In the genomic region with DNA sequence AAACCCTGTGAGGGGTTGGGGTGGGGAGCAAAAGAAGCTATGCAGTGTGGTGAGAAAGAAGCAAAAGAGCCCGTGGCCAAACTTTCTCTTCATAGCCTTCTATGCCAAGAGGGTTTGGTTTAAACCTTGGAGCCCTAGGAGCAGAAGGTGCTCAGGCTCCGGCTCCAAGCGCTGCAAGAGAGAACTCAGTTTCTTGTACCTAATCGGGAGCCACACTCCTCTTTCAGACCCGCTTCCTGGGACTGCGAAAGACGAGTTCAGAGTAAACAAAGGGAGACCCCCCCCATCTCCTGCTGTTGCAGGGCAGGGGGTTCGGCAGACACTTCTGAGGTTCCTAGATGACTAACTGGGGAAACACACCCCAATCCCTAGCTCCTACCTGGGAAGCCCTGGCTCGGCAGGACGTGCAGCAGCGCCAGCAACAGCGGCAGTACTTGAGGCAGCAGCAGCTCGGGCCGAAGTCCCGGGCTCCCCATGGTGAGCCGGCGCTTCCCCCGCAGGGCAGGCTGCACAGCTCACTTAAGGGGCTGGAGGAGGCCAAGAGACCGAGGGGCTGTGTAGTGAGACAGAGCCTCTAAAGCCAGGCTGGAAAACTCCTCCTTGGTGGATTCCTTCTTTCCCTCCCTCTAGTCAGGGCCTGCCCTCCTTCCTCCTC, we compare ENCODE assay signal across 8 mouse cellular contexts. TPM values are rescaled to one million over a fixed set of nuclear protein-coding genes. Genes with fewer than 3 reads are reported as not detected.
DNase-seq lines count a peak whose midpoint lies in the region; ATAC-seq and TF ChIP-seq lines count a peak whose summit lies in the region.

TSS of gene Srpx (minus strand) at position 645 of the 655 bp plus-strand sequence.

- no peak for DNase-seq in lung, adult 2 months
- DNase-seq in lung, postnatal 14 days, result no peak
- peak; percentile 15 for DNase-seq in forebrain, embryonic 10.5 days (ENCODE audit: extremely low spot score, low spot score)
- DNase-seq in right cerebral cortex, adult 18-20 months, result no peak
- no peak for DNase-seq in layer of hippocampus, postnatal 36 days

- 0 out of 2 replicates have a peak within 1 kb of the TSS, but pooled peaks have one; percentile 17 for H3K9ac ChIP-seq in intestine, postnatal 0 days (ENCODE audit: low read depth, low read length)
- H3K9ac ChIP-seq in midbrain, embryonic 15.5 days, result no peak within 1 kb of the TSS

- no peak for TF ChIP-seq POLR2A in lung, adult 2 months (IDR thresholded peaks at IDR 0.05; ENCODE audit: borderline replicate concordance, extremely low read depth, low read depth, low read length)

- H3K27ac ChIP-seq in forebrain, embryonic 10.5 days, result peak within 1 kb of the TSS; percentile 75
- no peak within 1 kb of the TSS; the same call in 1 of the 2 replicates for H3K27ac ChIP-seq in intestine, postnatal 0 days (ENCODE audit: low read depth, low read length)
- H3K27ac ChIP-seq in midbrain, embryonic 15.5 days, result no peak within 1 kb of the TSS

- H3K27me3 ChIP-seq in forebrain, embryonic 10.5 days (ENCODE audit: poor library complexity, severe bottlenecking), result peaks cover 32% of the 10 kb centered on the region
- H3K27me3 ChIP-seq in intestine, postnatal 0 days (replicated peaks; ENCODE audit: control insufficient read depth, insufficient read depth, low read length), result no peaks in the 10 kb centered on the region
- H3K27me3 ChIP-seq in midbrain, embryonic 15.5 days (replicated peaks), result no peaks in the 10 kb centered on the region

- no peaks in the 10 kb centered on the region for H3K9me3 ChIP-seq in forebrain, embryonic 10.5 days
- no peaks in the 10 kb centered on the region for H3K9me3 ChIP-seq in intestine, postnatal 0 days (ENCODE audit: control insufficient read depth)
- H3K9me3 ChIP-seq in midbrain, embryonic 15.5 days, result no peaks in the 10 kb centered on the region

- no peak for ATAC-seq in intestine, postnatal 0 days
- peak; percentile 58 for ATAC-seq in midbrain, embryonic 15.5 days (replicated peaks)
- no peak for ATAC-seq in megakaryocyte-erythroid progenitor cell, adult 5-6 weeks (replicated peaks; ENCODE audit: low FRiP score, low TSS enrichment, poor library complexity, severe bottlenecking)

- H3K4me2 ChIP-seq in intestine, postnatal 0 days (replicated peaks; ENCODE audit: low read depth), result peak within 1 kb of the TSS; percentile 57
- peak within 1 kb of the TSS; percentile 50 for H3K4me2 ChIP-seq in midbrain, embryonic 15.5 days

- no peaks in the 10 kb centered on the region for H3K4me1 ChIP-seq in lung, adult 2 months (ENCODE audit: control insufficient read depth, insufficient read depth, low read length)
- H3K4me1 ChIP-seq in forebrain, embryonic 10.5 days, result peaks cover 10% of the 10 kb centered on the region
- H3K4me1 ChIP-seq in intestine, postnatal 0 days (replicated peaks; ENCODE audit: control insufficient read depth, insufficient read depth, low read length), result no peaks in the 10 kb centered on the region
- H3K4me1 ChIP-seq in midbrain, embryonic 15.5 days, result no peaks in the 10 kb centered on the region; the same call in 1 of the 2 replicates

- H3K36me3 ChIP-seq in forebrain, embryonic 10.5 days (replicated peaks), result no peaks in the 10 kb centered on the region
- no peaks in the 10 kb centered on the region for H3K36me3 ChIP-seq in intestine, postnatal 0 days (ENCODE audit: control insufficient read depth, insufficient read depth)
- H3K36me3 ChIP-seq in midbrain, embryonic 15.5 days (replicated peaks), result no peaks in the 10 kb centered on the region

- no peak for TF ChIP-seq CTCF in lung, adult 2 months (IDR thresholded peaks at IDR 0.05; ENCODE audit: insufficient read depth, low read length)
- no peak for TF ChIP-seq CTCF in intestine, postnatal 0 days (IDR thresholded peaks at IDR 0.05; ENCODE audit: low read depth)

- WGBS in lung, adult 2 months, result 34% methylated on average over 19 of the region's 19 CpGs
- WGBS in forebrain, embryonic 10.5 days, result 23% methylated on average over 19 of the region's 19 CpGs
- WGBS in intestine, postnatal 0 days, result 20% methylated on average over 19 of the region's 19 CpGs
- 18% methylated on average over 19 of the region's 19 CpGs for WGBS in midbrain, embryonic 15.5 days

- peak within 1 kb of the TSS; percentile 23 for H3K4me3 ChIP-seq in lung, adult 2 months (replicated peaks; ENCODE audit: extremely low read depth, low read depth, low read length)
- H3K4me3 ChIP-seq in forebrain, embryonic 10.5 days, result peak within 1 kb of the TSS; percentile 46
- peak within 1 kb of the TSS; percentile 31 for H3K4me3 ChIP-seq in intestine, postnatal 0 days (ENCODE audit: low read depth, low read length)
- peak within 1 kb of the TSS; percentile 29 for H3K4me3 ChIP-seq in midbrain, embryonic 15.5 days

RNA-seq across cellular contexts. Expression of gene Srpx, which starts in this region (rescaled TPM):
- 20.7 and 22.2 TPM in 2 replicates for polyA plus RNA-seq in lung, adult 2 months (2012; rRNA removed)
- 2.5 and 3.1 TPM in 2 replicates for polyA plus RNA-seq in forebrain, embryonic 10.5 days (2016; fragmentation: Nextera tagmentation; extraction: Ambion mirVana)
- polyA plus RNA-seq in intestine, postnatal 0 days (2015; fragmentation: Nextera tagmentation; extraction: Ambion mirVana), result 11.1 and 12.6 TPM in 2 replicates
- polyA plus RNA-seq in midbrain, embryonic 15.5 days (2015; fragmentation: Nextera tagmentation; extraction: Ambion mirVana), result 2.1 and 3.6 TPM in 2 replicates
- total RNA-seq in megakaryocyte-erythroid progenitor cell, adult 5-6 weeks (2014; fragmentation: Nextera tagmentation), result not detected in 2 replicates
- not detected in 2 replicates for total RNA-seq in megakaryocyte-erythroid progenitor cell, adult 5-6 weeks (2017)
- total RNA-seq in layer of hippocampus, postnatal 36 days (2021), result under 1 TPM; 0.28 to 0.42 TPM
